In the genomic region with DNA sequence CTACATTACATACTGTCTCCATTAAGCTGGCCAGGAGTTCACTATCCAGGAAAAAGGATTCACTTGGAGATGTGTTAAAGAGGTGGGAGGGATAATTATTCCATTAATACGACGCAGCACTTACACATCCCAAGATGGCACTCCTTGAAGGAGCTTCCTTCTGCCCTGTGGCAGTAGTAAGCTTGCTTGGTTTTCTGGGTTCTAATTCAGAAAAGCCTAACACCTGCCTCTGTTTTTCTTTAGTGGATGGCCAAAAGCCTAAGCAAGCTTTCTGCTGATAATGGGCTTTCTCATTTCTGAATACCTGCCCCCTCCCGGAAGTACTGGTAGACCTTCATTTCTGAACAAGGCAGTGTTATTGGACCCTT, we compare ENCODE assay signal across 8 mouse cellular contexts. TPM values are rescaled to one million over a fixed set of nuclear protein-coding genes. Genes with fewer than 3 reads are reported as not detected.
DNase-seq lines count a peak whose midpoint lies in the region; ATAC-seq and TF ChIP-seq lines count a peak whose summit lies in the region.

No protein-coding gene starts in this region.

- 94% methylated on average over 3 of the region's 3 CpGs for WGBS in lung, postnatal 0 days
- WGBS in limb, embryonic 11.5 days, result 90% methylated on average over 3 of the region's 3 CpGs
- 89% methylated on average over 3 of the region's 3 CpGs for WGBS in neural tube, embryonic 14.5 days

- peak; percentile 6 for DNase-seq in cerebellum, adult 11 months
- DNase-seq in cerebellum, postnatal 4 days (ENCODE audit: low spot score in 2 of 2), result no peak
- no peak for DNase-seq in lung, postnatal 0 days (ENCODE audit: low spot score)
- DNase-seq in lung, postnatal 4 days, result no peak
- no peak for DNase-seq in limb, embryonic 11.5 days (ENCODE audit: low spot score)
- DNase-seq in adrenal gland, adult 18-20 months (ENCODE audit: low spot score in 2 of 2), result no peak
- no peak for DNase-seq in urinary bladder, postnatal 14 days (ENCODE audit: low spot score)

- no peaks in the 10 kb centered on the region for H3K9me3 ChIP-seq in lung, postnatal 0 days (ENCODE audit: low read length)
- no peaks in the 10 kb centered on the region for H3K9me3 ChIP-seq in limb, embryonic 11.5 days (ENCODE audit: control insufficient read depth, low read length)
- no peaks in the 10 kb centered on the region for H3K9me3 ChIP-seq in neural tube, embryonic 14.5 days (ENCODE audit: control insufficient read depth, low read length)

- no peak overlapping the region; the same call in 1 of the 2 replicates for H3K9ac ChIP-seq in lung, postnatal 0 days (replicated peaks; ENCODE audit: low read depth)
- no peak overlapping the region; the same call in 1 of the 2 replicates for H3K9ac ChIP-seq in limb, embryonic 11.5 days (ENCODE audit: low read length)
- no peak overlapping the region for H3K9ac ChIP-seq in neural tube, embryonic 14.5 days (replicated peaks; ENCODE audit: low read depth, low read length)

- no peak for TF ChIP-seq EP300 in lung, postnatal 0 days (IDR thresholded peaks at IDR 0.05)

- no peaks in the 10 kb centered on the region for H3K27me3 ChIP-seq in lung, postnatal 0 days (replicated peaks; ENCODE audit: insufficient read depth, low read length)
- no peaks in the 10 kb centered on the region for H3K27me3 ChIP-seq in limb, embryonic 11.5 days (ENCODE audit: control insufficient read depth, insufficient read depth, low read length)
- H3K27me3 ChIP-seq in neural tube, embryonic 14.5 days (ENCODE audit: control insufficient read depth, insufficient read depth, low read length), result no peaks in the 10 kb centered on the region

- H3K36me3 ChIP-seq in lung, postnatal 0 days (ENCODE audit: insufficient read depth, low read length), result no peaks in the 10 kb centered on the region
- no peaks in the 10 kb centered on the region for H3K36me3 ChIP-seq in limb, embryonic 11.5 days (ENCODE audit: control insufficient read depth, insufficient read depth, low read length)
- H3K36me3 ChIP-seq in neural tube, embryonic 14.5 days (ENCODE audit: control insufficient read depth, insufficient read depth, low read length), result no peaks in the 10 kb centered on the region

- no peak for TF ChIP-seq CTCF in lung, postnatal 0 days (IDR thresholded peaks at IDR 0.05)

- no peak overlapping the region for H3K4me3 ChIP-seq in lung, postnatal 0 days (ENCODE audit: low read depth, low read length)
- no peak overlapping the region for H3K4me3 ChIP-seq in limb, embryonic 11.5 days (ENCODE audit: low read depth, low read length)
- H3K4me3 ChIP-seq in neural tube, embryonic 14.5 days (ENCODE audit: low read depth, low read length), result no peak overlapping the region

- ATAC-seq in lung, postnatal 0 days, result no peak
- ATAC-seq in limb, embryonic 11.5 days (ENCODE audit: insufficient number of reproducible peaks, low FRiP score, low TSS enrichment, low read depth), result no peak
- ATAC-seq in neural tube, embryonic 14.5 days (ENCODE audit: low read depth), result peak; percentile 38; the same call in 1 of the 2 replicates

- H3K27ac ChIP-seq in lung, postnatal 0 days (ENCODE audit: low read length), result no peak overlapping the region
- H3K27ac ChIP-seq in limb, embryonic 11.5 days (replicated peaks; ENCODE audit: low read depth, low read length), result no peak overlapping the region
- no peak overlapping the region for H3K27ac ChIP-seq in neural tube, embryonic 14.5 days (ENCODE audit: low read depth, low read length)

- peak overlapping the region; percentile 77; the same call in 1 of the 2 replicates for H3K4me2 ChIP-seq in lung, postnatal 0 days (replicated peaks; ENCODE audit: low read depth, low read length)
- H3K4me2 ChIP-seq in limb, embryonic 11.5 days (ENCODE audit: low read depth, severe bottlenecking), result peak overlapping the region; percentile 57; the same call in 1 of the 2 replicates
- peak overlapping the region; percentile 75; the same call in 1 of the 2 replicates for H3K4me2 ChIP-seq in neural tube, embryonic 14.5 days (ENCODE audit: low read depth, low read length)

- no peaks in the 10 kb centered on the region; the same call in 1 of the 2 replicates for H3K4me1 ChIP-seq in lung, postnatal 0 days (ENCODE audit: insufficient read depth, low read depth, low read length)
- H3K4me1 ChIP-seq in limb, embryonic 11.5 days (ENCODE audit: control insufficient read depth, insufficient read depth, low read length), result no peaks in the 10 kb centered on the region
- H3K4me1 ChIP-seq in neural tube, embryonic 14.5 days (ENCODE audit: control insufficient read depth, insufficient read depth, low read length), result peaks cover 7% of the 10 kb centered on the region

RNA-seq across cellular contexts. Expression of a gene that starts 0.8 kb away (rescaled TPM):
- 30.1 and 30.3 TPM in 2 replicates for polyA plus RNA-seq in lung, postnatal 0 days (2015; fragmentation: Nextera tagmentation; extraction: Ambion mirVana)
- polyA plus RNA-seq in limb, embryonic 11.5 days (2014; fragmentation: Nextera tagmentation; extraction: Ambion mirVana), result 34.5 and 40.1 TPM in 2 replicates
- polyA plus RNA-seq in neural tube, embryonic 14.5 days (2014; fragmentation: Nextera tagmentation; extraction: Ambion mirVana), result 33.1 and 33.7 TPM in 2 replicates
- 10 to 100 TPM; 19.0 to 20.2 TPM for total RNA-seq in adrenal gland, adult 18-20 months (2021)

RNA-seq across cellular contexts. Expression of a gene that starts 19.4 kb away (rescaled TPM):
- 7.4 and 8.9 TPM in 2 replicates for polyA plus RNA-seq in lung, postnatal 0 days (2015; fragmentation: Nextera tagmentation; extraction: Ambion mirVana)
- 15.7 and 16.4 TPM in 2 replicates for polyA plus RNA-seq in limb, embryonic 11.5 days (2014; fragmentation: Nextera tagmentation; extraction: Ambion mirVana)
- polyA plus RNA-seq in neural tube, embryonic 14.5 days (2014; fragmentation: Nextera tagmentation; extraction: Ambion mirVana), result 7.3 and 9.0 TPM in 2 replicates
- total RNA-seq in adrenal gland, adult 18-20 months (2021), result 1 to 10 TPM; 6.6 to 7.4 TPM

RNA-seq across cellular contexts. Expression of a gene that starts 19.4 kb away (rescaled TPM):
- 17.0 and 21.9 TPM in 2 replicates for polyA plus RNA-seq in lung, postnatal 0 days (2015; fragmentation: Nextera tagmentation; extraction: Ambion mirVana)
- 35.9 and 38.1 TPM in 2 replicates for polyA plus RNA-seq in limb, embryonic 11.5 days (2014; fragmentation: Nextera tagmentation; extraction: Ambion mirVana)
- 40.1 and 43.5 TPM in 2 replicates for polyA plus RNA-seq in neural tube, embryonic 14.5 days (2014; fragmentation: Nextera tagmentation; extraction: Ambion mirVana)
- total RNA-seq in adrenal gland, adult 18-20 months (2021), result 10 to 100 TPM; 34.1 to 41.4 TPM
